Mouse (Mus musculus) embryonic facial prominence, embryonic 12.5 days (tissue): Measurements from ENCODE around the gene Zbtb11. TPM values are rescaled to one million over a fixed set of nuclear protein-coding genes. Genes with fewer than 3 reads are reported as not detected.
A peak's percentile ranks its signal among the peaks of the same experiment; 100 is the strongest.
"Not testable (repeated sequence)": the region's sequence is repeated elsewhere in the genome, so short reads cannot be mapped to it uniquely, and the experiment has no call there.

Experiments used
- ATAC-seq: fragments of 200-750 bp; cut with Nextera tagmentation; 2 replicates; pipeline ENCODE4 v1.8.0; 2017; ENCODE audit not compliant: insufficient number of reproducible peaks, insufficient read depth, low FRiP score, low TSS enrichment
- H3K27ac ChIP-seq: fragments of 300-500 bp; sonication (generic); 2 replicates; pipeline ENCODE4 v1.5.1; 2016; ENCODE audit warnings: mild to moderate bottlenecking
- H3K27me3 ChIP-seq: fragments of 300-500 bp; sonication (generic); 2 replicates; pipeline ENCODE4 v1.6.1; 2016; ENCODE audit warnings: mild to moderate bottlenecking, moderate library complexity
- H3K36me3 ChIP-seq: fragments of 300-500 bp; sonication (generic); 2 replicates; pipeline ENCODE4 v1.6.1; 2016; ENCODE audit warnings: mild to moderate bottlenecking
- H3K4me1 ChIP-seq: fragments of 300-500 bp; sonication (generic); 2 replicates; pipeline ENCODE4 v1.6.1; 2016
- H3K4me2 ChIP-seq: fragments of 300-500 bp; sonication (generic); replicated peaks from 2 replicates; pipeline ENCODE4 v1.6.1; 2016; ENCODE audit warnings: mild to moderate bottlenecking, moderate library complexity
- H3K4me3 ChIP-seq: fragments of 300-500 bp; sonication (generic); 2 replicates; pipeline ENCODE4 v1.5.1; 2016; ENCODE audit warnings: mild to moderate bottlenecking
- H3K9ac ChIP-seq: fragments of 300-500 bp; sonication (generic); 2 replicates; pipeline ENCODE4 v1.6.1; 2016; ENCODE audit warnings: mild to moderate bottlenecking, moderate library complexity
- H3K9me3 ChIP-seq: fragments of 300-500 bp; sonication (generic); 2 replicates; pipeline ENCODE4 v1.6.1; 2016; ENCODE audit warnings: mild to moderate bottlenecking, moderate library complexity
- WGBS: fragments of 180-500 bp; shearing (Covaris S2); methylation state at CpG from one replicate; pipeline ENCODE4 v1.1.7; 2016; 5-methylcytosine and 5-hydroxymethylcytosine counted together
- polyA plus RNA-seq: library from polyadenylated mRNA; unstranded; fragments of >200 nt; fragmentation: Nextera tagmentation; extraction: Ambion mirVana; gene quantifications from 2 replicates; pipeline ENCODE4 v1.2.1, GENCODE M21; 2016

The Zbtb11 gene
- polyA plus RNA-seq, 1 experiment from 2014 or later: 23.3 TPM

- WGBS: 47% methylated on average over 12 of the region's 12 CpGs
- peak overlapping the region; percentile 96 for H3K9ac ChIP-seq
- peaks cover 23% of the 10 kb centered on the region for H3K36me3 ChIP-seq
- H3K4me3 ChIP-seq: peak overlapping the region; percentile 88
- H3K27ac ChIP-seq: no peak overlapping the region
- ATAC-seq: no peak
- no peaks in the 10 kb centered on the region for H3K9me3 ChIP-seq
- peaks cover 22% of the 10 kb centered on the region for H3K4me1 ChIP-seq
- peak overlapping the region; percentile 71 for H3K4me2 ChIP-seq
- H3K27me3 ChIP-seq: no peaks in the 10 kb centered on the region
These were observed 54.4 kb downstream of the Zbtb11 start for GRCm38 (mm10) chr16:56027854-56028629.

- WGBS: under 1% methylated on average over 62 of the region's 62 CpGs
- H3K27ac ChIP-seq: peak overlapping the region; percentile 90
- H3K4me2 ChIP-seq: peak overlapping the region; percentile 71
- peak; percentile 88 for ATAC-seq
- peaks cover 29% of the 10 kb centered on the region for H3K36me3 ChIP-seq
- H3K4me3 ChIP-seq: peak overlapping the region; percentile 88
- no peaks in the 10 kb centered on the region for H3K27me3 ChIP-seq
- no peaks in the 10 kb centered on the region for H3K9me3 ChIP-seq
- peaks cover 22% of the 10 kb centered on the region for H3K4me1 ChIP-seq
- peak overlapping the region; percentile 96 for H3K9ac ChIP-seq
These were observed 55.3 kb downstream of the Zbtb11 start for GRCm38 (mm10) chr16:56028722-56029551.

GRCm38 (mm10) chr16:56029661-56030082, 56.0 kb downstream of the Zbtb11 start, which contains the start of gene Pcnp:
Gene Pcnp (minus strand): TSS chr16:56029739.
- Histone ChIP-seq H3K9me3 (no peaks in the 10 kb centered on the region), H3K4me3 (peak within 1 kb of the TSS; percentile 88), H3K27ac (peak within 1 kb of the TSS; percentile 90), H3K4me1 (peaks cover 22% of the 10 kb centered on the region), H3K27me3 (no peaks in the 10 kb centered on the region), H3K9ac (peak within 1 kb of the TSS; percentile 96), H3K4me2 (peak within 1 kb of the TSS; percentile 71), H3K36me3 (peaks cover 35% of the 10 kb centered on the region)
- peak; percentile 99 for ATAC-seq
- under 1% methylated on average over 39 of the region's 39 CpGs for WGBS

- Histone ChIP-seq H3K27me3 (no peaks in the 10 kb centered on the region), H3K4me3 (no peak overlapping the region), H3K9ac (no peak overlapping the region), H3K4me1 (peaks cover 17% of the 10 kb centered on the region), H3K27ac (no peak overlapping the region), H3K36me3 (peaks cover 27% of the 10 kb centered on the region; the same call in 1 of the 2 replicates), H3K9me3 (no peaks in the 10 kb centered on the region), H3K4me2 (no peak overlapping the region)
- ATAC-seq: no peak
- 96% methylated on average over 6 of the region's 6 CpGs for WGBS
These were observed 60.9 kb downstream of the Zbtb11 start for GRCm38 (mm10) chr16:56034566-56034965.

- H3K27me3 ChIP-seq: no peaks in the 10 kb centered on the region
- H3K4me2 ChIP-seq: peak overlapping the region; percentile 76
- peak overlapping the region; percentile 82; the same call in 1 of the 2 replicates for H3K9ac ChIP-seq
- H3K9me3 ChIP-seq: no peaks in the 10 kb centered on the region
- H3K4me1 ChIP-seq: peaks cover 5% of the 10 kb centered on the region; the same call in 1 of the 2 replicates
- 53% methylated on average over 6 of the region's 6 CpGs for WGBS
- H3K4me3 ChIP-seq: peak overlapping the region; percentile 92
- ATAC-seq: no peak
- H3K36me3 ChIP-seq: peaks cover 24% of the 10 kb centered on the region; the same call in 1 of the 2 replicates
- no peak overlapping the region for H3K27ac ChIP-seq
These were observed 62.8 kb downstream of the Zbtb11 start for GRCm38 (mm10) chr16:56036501-56036900.

- H3K27ac ChIP-seq: peak within 1 kb of the TSS; percentile 93
- peak within 1 kb of the TSS; percentile 92 for H3K4me3 ChIP-seq
- H3K27me3 ChIP-seq: no peaks in the 10 kb centered on the region
- peak within 1 kb of the TSS; percentile 82 for H3K9ac ChIP-seq
- whole genome bisulfite sequencing: under 1% methylated on average over 63 of the region's 63 CpGs
- H3K36me3 ChIP-seq: peaks cover 21% of the 10 kb centered on the region; the same call in 1 of the 2 replicates
- peak; percentile 96 for ATAC-seq
- H3K4me2 ChIP-seq: peak within 1 kb of the TSS; percentile 76
- H3K4me1 ChIP-seq: peaks cover 4% of the 10 kb centered on the region; the same call in 1 of the 2 replicates
- no peaks in the 10 kb centered on the region for H3K9me3 ChIP-seq
These were observed 63.7 kb downstream of the Zbtb11 start, which contains the start of gene Trmt10c for GRCm38 (mm10) chr16:56037138-56038010. Gene Trmt10c (minus strand): TSS chr16:56037819.

GRCm38 (mm10) chr16:56038090-56038489, 64.4 kb downstream of the Zbtb11 start:
- Histone ChIP-seq H3K4me3 (peak overlapping the region; percentile 92), H3K9ac (peak overlapping the region; percentile 82), H3K4me1 (peaks cover 4% of the 10 kb centered on the region; the same call in 1 of the 2 replicates), H3K36me3 (peaks cover 16% of the 10 kb centered on the region; the same call in 1 of the 2 replicates), H3K27me3 (no peaks in the 10 kb centered on the region), H3K27ac (peak overlapping the region; percentile 93), H3K9me3 (no peaks in the 10 kb centered on the region), H3K4me2 (peak overlapping the region; percentile 76)
- peak; percentile 54; the same call in 1 of the 2 replicates for ATAC-seq
- WGBS: 29% methylated on average over 8 of the region's 8 CpGs

- not testable (repeated sequence) for H3K4me2 ChIP-seq, H3K9ac ChIP-seq, H3K4me3 ChIP-seq, H3K27ac ChIP-seq, H3K36me3 ChIP-seq, ATAC-seq, H3K9me3 ChIP-seq, H3K27me3 ChIP-seq, H3K4me1 ChIP-seq
- no CpG with 5 or more reads among the region's 4 CpGs for WGBS
These were observed 74.4 kb downstream of the Zbtb11 start, which contains the start of gene Senp7 for GRCm38 (mm10) chr16:56048038-56048437. Gene Senp7 (plus strand): TSS chr16:56048338.

GRCm38 (mm10) chr16:56055911-56056310, 82.2 kb downstream of the Zbtb11 start:
- no peaks in the 10 kb centered on the region for H3K36me3 ChIP-seq
- WGBS: 77% methylated on average over 3 of the region's 3 CpGs
- no peaks in the 10 kb centered on the region for H3K4me1 ChIP-seq
- no peaks in the 10 kb centered on the region for H3K9me3 ChIP-seq
- no peaks in the 10 kb centered on the region for H3K27me3 ChIP-seq
- H3K27ac ChIP-seq: no peak overlapping the region
- H3K9ac ChIP-seq: no peak overlapping the region
- H3K4me3 ChIP-seq: no peak overlapping the region
- no peak overlapping the region for H3K4me2 ChIP-seq
- ATAC-seq: no peak

- Histone ChIP-seq H3K9ac (no peak overlapping the region), H3K4me1 (no peaks in the 10 kb centered on the region), H3K4me3 (no peak overlapping the region), H3K27ac (no peak overlapping the region), H3K4me2 (no peak overlapping the region), H3K36me3 (no peaks in the 10 kb centered on the region), H3K27me3 (no peaks in the 10 kb centered on the region), H3K9me3 (no peaks in the 10 kb centered on the region)
- 62% methylated on average over 7 of the region's 7 CpGs for WGBS
- ATAC-seq: no peak
These were observed 83.4 kb downstream of the Zbtb11 start for GRCm38 (mm10) chr16:56056944-56057590.
